Mouse (Mus musculus) kidney, postnatal 36 days (tissue): ENCODE data around the gene Pygo2.
"Not testable (repeated sequence)": the region's sequence is repeated elsewhere in the genome, so short reads cannot be mapped to it uniquely, and the experiment has no call there.

Experiments used
- DNase-seq, 2 experiments: peaks; one replicate each; pipeline ENCODE4 v3.0.0; 2021 to 2022; ENCODE audit warnings: mixed read lengths in 2 of 2

The Pygo2 gene

DNA sequence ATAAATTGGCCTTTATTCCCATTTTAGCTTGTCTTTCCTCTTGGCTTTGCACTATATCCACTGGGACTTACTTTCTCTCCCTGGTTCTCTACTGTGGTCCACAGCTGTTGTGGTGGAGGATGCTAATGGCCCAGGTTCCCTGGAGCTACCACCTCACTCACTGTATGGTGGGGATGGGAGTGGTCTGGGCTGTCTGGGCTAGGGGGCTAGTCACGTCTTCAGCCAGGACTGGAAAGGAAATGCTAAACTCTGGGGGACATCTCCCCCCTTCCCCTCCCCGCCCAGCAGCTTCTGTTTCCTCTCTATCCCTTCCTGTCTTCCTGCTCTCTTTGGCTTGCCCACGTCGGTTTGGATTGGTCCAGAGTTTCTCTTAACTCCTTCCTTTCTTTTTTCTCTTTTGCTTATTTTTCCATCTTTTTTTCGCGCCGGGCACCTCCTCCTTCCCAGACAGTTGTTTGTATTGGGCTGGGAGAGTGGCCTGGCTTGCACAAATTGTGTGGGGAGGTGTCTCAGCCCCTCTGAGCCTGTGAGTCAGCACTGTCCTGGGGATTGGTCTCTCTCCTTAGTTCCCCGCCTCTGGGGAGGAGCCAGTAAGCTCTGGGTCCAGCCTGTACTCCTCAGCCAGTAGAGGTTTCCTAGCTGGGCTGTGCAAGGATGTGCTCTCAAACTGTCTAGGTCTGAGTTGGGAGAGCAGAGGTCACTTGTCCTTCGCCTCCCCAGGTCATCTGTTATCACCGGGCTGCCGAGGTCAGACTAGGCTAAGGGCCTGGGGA lies 8.8 kb upstream of the Pygo2 start:
- peak; percentile 78 to 85 for DNase-seq

DNA sequence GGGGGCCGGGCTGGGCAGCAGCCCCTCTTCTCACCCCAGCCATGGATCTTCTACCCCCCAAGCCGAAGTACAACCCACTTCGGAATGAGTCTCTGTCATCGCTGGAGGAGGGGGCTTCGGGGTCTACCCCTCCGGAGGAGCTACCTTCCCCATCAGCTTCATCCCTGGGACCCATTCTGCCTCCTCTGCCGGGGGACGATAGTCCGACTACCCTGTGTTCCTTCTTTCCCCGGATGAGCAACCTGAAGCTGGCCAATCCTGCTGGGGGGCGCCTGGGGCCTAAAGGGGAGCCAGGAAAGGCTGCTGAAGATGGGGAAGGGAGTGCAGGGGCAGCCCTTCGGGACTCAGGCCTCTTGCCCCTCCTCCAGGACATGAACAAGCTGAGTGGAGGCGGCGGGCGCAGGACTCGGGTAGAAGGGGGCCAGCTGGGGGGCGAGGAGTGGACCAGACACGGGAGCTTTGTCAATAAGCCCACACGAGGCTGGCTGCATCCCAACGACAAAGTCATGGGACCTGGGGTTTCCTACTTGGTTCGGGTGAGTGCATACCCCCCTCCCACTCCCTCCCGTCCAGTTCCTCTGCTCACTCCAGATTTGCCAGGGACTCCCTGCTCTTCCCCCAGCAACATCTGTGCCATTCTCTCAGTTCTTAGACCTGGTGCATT lies 8.1 kb upstream of the Pygo2 start:
- DNase-seq, result peak in 1 of 2 experiments; percentile 26

DNA sequence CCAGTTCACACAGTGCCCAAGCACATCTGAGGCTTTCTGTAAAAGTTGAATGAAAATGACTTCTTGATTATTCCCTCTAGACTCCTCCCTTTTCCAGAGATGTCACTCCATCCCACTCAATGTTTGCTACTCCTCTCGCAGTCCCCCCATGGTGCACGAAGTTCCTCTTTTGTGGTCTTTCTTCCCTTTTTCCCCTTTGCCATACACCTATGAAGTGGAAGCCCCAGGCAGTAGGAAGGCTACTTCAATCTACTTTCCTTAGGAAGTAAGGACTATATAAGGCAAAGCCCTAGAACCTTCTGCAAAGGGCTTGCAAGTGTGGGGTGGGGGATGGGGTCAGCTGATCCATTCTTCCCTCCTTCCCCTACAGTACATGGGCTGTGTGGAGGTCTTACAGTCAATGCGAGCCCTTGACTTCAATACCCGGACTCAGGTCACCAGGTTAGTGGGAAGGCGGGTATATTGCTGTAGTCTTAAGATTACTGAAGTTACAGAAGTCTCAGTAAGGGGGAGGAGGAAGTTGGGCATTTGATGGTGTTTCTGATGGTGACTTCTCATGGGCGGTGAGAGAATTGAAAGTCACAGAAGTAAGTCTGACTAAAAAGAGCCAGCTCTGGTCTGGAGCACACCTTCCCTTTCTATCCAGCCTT lies 7.3 kb upstream of the Pygo2 start:
- no peak for DNase-seq

DNA sequence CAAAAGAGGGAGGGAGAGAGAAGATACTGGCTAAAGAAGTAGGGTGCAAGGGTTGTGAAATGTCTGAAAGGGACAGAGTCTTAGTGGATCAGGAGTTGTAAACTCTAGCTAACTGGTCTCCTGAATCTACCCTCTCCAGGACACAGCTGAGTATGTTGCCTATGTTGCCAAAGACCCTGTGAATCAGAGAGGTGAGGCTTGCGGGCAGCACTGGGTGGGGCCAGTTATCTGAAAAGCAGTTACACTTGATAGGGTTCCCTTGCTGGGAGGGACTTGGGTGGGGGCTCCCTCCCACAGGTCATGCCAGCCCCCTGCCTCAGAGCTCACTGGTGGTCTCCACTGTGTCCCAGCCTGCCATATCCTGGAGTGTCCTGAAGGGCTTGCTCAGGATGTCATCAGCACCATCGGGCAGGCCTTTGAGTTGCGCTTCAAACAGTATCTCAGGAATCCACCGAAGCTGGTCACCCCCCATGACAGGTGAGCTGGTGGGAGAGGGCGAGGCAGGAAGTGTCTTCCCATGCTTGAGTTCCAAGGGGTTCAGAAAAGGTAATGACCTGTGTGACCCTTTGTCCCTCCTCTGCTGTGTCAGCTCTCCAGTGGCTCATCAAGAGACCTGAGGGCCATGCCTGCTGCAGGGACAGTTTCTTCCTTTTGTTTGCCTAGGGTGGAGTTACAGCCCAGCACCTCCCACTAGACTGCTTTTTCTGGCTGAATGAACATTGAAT lies 5.4 kb upstream of the Pygo2 start:
- DNase-seq, result no peak

DNA sequence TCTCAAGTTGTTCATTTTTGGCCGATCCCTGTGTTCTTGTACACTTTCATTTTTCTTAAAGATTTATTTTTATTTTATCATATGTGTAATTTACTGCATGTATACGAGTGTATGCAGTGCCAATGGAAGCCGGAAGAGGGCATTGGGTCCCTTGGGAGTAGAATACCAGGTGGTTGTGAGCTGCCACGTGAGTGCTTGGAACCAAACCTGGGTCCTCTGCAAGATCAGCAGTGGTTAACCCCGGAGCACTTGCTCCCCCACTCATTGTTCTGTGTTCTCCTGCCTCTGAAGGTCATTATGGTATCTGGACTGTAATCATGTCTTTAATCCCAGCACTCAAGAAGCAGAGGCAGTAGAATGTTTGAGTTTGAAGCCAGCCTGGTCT lies 4.9 kb upstream of the Pygo2 start:
- no peak for DNase-seq

DNA sequence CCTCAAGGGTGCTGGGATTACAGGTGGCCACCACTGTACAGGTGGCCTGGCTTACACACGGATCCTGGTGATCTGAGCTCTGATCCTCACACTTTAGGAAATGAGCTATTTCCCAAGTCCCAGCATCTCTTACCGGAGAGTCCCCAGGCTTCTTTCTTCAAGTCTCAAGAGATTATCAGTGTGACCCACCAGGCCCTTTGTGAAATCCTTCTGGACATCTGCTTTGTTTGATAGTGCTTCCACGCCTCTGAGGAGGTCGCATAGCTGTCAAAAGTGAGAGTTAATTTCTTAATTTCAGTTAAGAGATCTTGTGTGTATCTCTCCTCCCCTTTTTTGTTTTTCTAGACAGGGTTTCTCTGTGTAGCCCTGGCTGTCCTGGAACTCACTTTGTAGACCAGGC lies 4.1 kb upstream of the Pygo2 start:
- DNase-seq, result no peak

DNA sequence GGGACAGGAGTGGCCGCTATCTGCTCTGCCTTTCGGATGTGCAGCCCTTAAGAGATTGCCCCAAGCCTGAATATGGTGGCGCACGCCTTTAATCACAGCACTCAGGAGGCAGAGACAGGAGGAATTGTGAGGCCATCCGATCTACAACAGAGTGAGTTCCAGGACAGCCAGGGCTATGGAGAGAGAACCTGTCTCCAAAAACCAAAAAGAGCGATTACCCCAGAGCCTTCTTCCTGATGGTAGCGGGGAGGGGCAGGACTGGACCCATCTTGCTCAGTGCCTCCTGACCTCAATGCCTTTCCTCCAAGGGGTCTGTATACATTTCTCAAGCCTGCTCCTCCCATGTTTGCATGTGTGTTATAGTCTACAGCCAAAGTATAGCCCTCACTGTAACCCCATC lies 993 bp upstream of the Pygo2 start:
- DNase-seq, result not testable (repeated sequence)

DNA sequence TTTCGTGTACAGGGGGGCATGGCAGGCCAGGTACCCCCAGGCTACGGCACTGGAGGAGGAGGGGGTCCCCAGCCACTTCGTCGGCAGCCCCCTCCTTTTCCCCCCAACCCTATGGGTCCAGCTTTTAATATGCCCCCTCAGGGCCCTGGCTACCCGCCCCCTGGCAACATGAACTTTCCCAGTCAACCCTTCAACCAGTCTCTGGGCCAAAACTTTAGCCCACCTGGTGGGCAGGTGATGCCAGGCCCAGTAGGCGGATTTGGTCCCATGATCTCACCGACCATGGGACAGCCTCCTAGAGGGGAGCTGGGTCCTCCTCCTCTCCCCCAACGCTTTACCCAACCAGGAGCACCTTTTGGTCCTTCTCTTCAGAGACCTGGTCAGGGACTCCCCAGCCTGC lies 2.6 kb downstream of the Pygo2 start:
- DNase-seq, result no peak

DNA sequence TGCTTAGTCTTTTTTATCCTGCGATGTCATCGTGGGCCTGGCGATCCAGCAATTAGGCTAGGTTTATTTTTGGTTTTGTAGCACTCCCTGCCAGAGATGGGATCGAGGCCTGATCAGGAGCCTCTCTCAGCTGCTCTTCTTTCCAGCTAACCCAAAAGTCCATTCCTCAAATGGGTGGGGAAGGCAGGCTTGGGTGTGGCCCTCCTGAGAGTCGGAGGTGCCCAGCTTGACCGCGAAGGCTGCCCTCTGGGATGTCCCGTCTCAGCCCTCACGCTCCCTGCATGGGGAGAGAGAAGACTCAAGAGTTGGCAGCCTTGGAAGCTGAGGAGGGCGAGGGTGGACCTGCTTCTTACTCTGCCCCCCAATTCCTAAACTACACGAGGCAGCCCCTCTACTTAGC lies 4.5 kb downstream of the Pygo2 start:
- no peak for DNase-seq

DNA sequence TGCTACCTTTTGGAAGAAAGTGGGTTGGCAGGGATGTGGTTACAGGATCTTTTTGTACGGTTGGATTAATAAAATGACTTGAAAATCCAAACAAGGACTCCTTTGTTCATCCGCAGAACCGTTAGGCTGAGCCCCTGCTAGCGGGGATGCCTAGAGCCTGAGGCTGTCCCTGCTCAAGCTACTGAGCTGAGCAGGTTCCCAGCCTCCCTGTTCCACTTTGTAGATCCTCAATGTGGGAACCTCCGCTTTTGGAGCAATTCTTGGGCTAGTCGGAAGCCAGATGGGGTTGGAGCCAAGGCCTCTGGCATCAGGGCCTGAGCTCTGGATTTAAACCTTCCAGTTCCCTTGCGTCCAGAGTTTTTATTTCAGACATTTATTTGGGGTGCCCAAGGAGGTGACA lies 5.0 kb downstream of the Pygo2 start:
- DNase-seq, result no peak

DNA sequence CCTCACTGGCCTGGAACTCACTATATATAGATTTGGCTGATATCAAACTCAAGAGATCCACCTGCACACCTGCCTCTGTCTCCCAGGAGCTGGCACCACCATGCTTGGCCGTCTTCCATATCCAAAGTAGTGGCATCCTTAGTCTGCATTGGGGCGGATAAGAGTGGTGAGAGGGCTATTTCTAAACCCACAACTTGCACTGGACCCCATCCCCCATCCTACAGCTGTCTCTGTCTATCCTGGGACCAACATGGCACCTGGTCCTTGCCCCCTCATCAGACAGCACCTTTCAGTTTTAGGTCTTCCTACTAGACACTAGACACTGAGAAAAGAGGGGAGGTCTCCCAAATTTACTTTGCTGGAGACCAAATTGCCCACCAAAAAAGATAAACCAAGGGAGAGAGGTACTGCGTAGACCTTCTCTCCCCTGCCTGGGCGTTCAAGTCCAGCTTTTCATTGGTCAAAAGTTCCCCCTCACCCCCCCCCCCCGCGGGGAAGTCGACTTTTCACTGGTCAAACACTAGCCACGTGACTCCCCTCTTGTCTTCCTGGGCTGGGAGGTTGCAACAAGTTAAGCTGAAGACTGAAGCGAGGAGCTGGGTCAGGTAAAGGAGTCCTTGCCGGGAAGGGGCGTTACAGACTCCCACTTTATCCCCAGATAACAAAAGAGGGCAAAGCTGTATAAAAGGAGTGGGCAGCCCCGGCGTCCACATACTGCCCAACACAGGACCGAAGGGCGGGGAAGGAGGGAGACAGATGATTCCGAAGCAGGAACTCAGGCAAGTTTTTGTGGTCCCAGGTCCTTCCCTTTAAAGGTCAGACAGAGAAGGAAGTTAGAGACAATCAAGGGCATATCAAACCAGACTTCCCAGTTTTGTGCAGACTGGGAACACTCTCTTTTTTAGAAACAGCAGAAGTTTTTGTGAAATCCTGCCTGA lies 6.4 kb downstream of the Pygo2 start, which contains the start of gene Pbxip1:
Gene Pbxip1, plus strand, starts transcription at position 531 of the 938 bp plus-strand sequence.
- peak; percentile 81 to 87 for DNase-seq

DNA sequence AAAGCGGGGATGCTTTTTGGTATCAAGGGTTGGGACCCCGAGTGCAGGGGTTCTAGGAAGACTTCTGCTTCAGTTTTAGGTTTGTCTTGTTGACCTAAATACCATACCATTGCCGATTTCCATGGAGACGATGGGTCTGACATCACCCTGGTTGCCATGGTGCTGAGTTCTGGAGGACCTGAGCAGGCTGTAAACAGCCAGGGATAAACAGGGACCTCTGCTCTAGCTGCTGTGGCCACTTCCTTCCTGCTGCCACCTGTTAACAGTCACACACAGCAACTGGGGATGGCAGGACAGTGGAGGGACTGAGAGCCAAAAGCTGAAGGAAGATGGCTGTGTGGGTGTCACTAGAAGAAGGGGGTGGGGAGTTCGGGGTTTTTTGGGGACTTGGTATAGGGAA lies 7.3 kb downstream of the Pygo2 start:
- peak; percentile 38 to 44 for DNase-seq

DNA sequence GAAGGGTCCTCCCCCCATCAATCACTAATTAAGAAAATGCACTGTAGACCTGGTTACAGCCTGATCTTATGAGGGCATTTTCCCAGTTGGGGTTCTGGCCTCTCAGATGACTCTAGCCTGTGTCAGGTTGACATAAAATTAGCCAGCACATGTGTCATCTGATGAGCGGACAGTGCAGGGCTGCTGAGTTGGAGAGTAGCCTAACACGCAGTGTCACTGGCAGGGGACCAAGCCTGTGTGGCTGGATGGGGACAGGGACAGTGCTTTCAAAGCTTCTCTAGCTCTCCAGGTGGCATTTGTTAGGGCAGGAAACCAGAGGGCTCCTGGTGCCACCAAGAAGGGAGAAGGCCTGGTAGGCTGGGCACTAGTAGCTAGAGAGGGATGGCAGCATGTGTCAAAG lies 10.7 kb downstream of the Pygo2 start:
- DNase-seq, result no peak

DNA sequence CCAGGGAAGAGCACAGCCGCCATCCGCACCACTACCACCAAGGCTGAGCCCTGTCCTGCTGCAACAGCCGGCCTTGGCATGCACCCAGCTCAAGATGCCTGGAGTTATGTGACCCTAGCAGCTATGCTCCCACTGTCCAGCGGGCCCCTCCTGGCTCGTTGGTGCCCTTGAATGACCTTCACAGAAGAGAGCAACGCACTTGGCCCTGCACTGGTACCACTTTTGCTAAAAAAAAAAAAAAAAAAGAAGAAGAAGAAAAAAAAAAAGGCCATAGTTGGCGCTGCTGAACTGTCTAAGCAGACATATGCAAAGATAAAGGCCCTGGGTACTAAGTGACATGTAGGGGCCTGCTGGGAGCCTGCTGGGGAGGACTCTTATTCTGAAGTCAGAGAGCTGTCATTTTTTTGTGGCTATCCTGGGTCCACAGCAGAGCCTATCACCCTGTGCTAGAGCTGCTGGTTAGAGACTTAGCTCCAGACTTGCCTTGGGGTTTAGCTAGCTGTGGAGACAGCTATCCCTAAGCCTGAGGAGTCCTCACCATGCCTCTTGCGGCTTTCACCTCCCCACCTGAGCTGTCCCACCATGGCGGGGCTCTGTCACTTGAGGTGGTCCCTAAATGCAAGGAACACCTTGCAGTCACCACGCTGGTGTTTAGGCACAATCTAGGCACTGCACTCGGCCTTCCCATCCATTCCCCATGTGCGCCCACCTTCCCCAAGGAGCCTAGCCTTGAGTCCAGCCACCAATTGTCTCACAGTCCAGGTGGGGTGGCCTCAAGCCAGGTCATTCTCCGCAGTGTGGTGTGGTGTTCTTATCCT lies 18.9 kb downstream of the Pygo2 start:
- peak; percentile 54 to 76 for DNase-seq

DNA sequence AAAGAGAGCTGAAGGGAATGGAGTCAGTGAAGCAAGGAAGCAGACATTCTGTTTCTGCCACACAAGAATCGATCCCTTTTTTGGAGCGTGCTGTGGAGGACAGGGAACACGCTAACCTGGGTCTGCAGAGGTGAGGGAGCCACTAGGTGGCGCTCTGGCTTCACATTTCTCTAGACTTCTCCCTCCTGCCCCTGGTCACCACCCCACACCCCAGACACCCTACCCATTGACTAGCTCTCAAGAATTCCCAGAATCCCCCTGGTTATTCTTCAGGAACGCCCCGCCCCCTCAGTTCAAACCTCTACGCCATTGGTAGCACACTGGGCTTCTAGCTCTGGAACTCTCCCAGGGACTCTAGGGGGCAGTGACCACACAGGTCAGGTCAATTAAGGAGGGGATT lies 19.5 kb downstream of the Pygo2 start:
- peak; percentile 71 to 90 for DNase-seq

DNA sequence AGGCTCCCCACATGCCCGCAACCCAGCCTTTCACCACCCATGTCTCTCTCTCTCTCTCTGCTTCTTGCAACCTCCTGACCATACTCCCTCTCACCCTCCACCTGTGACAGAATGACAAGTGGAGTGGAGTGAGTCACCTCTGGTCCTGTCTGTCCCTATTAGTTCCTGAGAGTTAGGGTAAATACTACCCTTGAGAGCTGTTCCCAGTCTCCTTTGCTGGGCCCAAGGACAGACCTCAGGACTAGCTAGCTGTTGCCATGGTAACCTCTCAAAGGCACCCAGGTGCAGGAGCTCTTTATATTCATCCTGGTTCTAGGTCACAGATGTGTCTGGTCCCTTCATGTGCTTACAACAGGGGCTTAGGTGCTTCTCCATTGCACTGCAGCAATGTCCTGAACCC lies 21.9 kb downstream of the Pygo2 start:
- no peak for DNase-seq

DNA sequence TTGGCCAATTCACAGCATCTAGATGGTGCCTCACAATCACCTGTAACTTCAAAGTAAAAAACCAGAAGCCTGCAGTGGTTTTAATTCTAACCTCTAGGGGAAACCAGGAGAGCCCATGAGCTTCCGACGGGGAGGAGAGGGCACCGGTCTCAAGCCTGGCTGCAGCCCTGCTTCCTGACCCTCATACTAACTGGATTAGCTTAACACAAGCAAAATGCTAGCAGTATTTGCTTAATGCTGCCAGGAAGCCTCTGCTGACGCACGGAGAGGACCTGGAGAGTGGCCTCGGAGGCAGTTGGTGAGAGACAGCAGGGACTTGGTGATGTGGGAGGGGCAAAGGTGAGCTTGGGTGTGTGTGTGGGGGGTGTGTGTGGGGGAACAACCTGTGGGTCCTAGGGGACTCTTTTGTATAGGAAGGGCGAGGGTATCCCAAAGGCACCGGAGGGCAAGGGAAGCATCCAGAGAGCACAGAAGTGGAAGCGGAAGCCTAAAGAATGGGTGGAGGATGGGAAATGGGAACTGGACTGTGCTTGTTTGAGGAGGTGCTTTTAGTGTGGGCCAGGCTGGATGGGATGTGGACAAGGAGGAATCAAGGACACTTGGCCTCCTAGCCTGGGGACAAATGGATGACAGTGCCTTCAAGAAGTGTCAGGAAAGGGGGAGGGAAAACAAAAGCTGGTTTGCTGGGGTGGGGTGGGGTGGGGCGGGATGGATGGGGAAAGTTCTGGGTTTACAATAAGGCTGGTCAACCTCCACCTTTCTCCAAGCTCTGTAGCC lies 24.6 kb downstream of the Pygo2 start, which contains the start of gene Pmvk:
Gene Pmvk, plus strand, starts transcription at position 141 of the 777 bp plus-strand sequence.
- no peak for DNase-seq

DNA sequence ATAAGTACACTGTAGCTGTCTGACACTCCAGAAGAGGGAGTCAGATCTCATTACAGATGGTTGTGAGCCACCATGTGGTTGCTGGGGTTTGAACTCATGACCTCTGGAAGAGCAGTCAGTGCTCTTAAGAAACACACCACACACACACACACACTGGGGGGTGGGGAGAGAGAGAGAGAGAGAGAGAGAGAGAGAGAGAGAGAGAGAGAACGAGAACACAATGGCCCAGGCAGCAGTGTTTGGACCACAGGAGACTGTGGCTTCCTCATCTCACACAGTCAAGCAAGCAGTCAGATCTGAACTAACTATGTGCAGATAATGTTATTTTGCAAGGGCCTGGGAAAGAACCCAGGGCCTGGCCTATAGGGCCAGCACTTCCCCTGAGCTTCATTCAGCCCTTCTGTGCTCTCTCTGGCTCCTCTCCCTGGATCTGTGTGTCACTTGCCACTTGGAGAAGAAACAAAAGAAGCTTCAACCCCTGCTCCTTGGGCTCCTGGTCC lies 25.8 kb downstream of the Pygo2 start:
- DNase-seq, result no peak

DNA sequence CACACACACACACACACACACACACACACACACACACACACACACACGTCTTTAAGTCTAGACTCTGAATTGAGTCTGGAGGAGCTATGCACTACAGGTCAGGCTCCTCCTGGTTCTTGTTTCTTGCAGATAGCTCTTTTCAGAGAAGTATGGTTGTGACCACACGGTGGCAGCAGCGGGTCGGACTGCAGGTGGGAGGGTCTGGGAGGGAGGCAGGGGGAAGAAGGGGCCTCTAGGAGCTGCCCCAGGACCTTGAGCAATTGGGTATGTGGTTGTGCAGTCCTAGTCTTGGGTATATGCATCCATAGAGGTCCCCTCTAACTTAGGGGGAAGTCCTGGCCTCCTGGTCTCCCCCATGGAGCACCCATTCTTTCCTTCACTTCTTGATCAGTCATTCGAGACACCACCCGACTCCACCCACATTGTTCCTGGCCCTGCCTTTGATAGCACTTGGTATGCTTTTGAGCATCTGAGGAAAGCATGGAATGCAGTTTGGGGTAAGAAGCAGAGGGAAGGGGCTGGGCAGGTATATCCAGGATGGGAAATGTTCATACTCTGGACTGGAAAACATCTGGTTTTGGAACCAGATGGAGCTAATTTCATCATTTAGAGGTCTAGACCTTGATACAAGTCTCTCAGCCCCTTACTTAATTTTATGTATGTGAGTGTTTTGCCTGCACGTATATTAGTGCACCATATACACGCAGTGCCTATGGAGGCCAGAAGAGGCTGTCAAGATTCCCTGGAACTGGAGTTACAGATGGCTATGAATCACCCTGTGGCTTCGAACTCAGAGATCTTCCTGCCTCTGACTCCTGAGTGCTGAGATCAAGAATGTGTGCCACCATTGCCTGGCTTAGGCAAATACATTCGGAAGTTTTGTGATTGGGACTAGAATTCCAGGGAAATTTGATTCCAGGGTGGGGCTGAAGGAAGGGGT lies 27.0 kb downstream of the Pygo2 start:
- DNase-seq, result peak; percentile 66 to 91
